Mouse (Mus musculus): ENCODE results near the gene Ep400. TPM values are rescaled to one million over a fixed set of nuclear protein-coding genes. Genes with fewer than 3 reads are reported as not detected.

The Ep400 gene
- total RNA-seq (2021), result 64.8 and 96.4 TPM in 2 replicates
- long read RNA-seq, partial matches to known transcripts, result 11 of 12 reads
- long read RNA-seq, other reads (novel, unspliced or antisense), result 1 of 12 reads

DNA sequence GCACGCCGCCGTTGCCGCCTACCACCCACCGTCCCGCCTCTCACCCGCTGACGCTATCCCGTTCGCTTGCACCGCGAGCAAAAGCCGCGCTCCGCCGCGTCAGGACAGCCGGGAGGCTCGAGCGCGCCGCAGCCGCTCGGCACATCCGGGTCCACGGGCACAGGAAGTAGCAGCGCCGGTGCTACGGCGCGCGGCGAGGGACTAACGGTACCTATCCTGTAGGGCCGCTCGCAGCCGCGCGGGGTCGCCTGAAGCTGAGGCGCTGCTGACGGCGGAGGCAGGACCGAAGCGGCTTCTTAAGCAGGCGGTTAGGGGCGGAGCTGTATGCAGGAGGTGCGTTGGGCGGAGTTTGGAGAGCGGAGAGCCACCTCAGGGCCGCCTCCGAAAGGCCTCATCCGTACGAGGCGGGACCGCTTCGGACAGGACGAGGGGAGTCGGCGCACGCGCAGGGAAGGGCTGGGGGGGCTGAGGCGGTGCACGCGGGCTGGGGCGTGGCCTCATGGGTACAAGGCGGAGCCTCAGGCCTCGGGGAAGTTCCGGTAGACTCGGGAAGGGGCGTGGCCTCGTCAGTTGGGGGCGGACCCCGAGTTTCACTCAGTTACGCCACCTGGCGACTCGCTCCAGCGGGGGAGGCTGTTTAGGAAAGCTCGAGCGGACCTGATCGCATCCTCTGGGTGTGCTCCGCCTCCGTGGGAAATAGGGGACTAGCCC lies at the start of gene Ep400:
Gene Ep400 (minus strand): TSS at position 270 of the 711 bp plus-strand sequence.
- DNase-seq, result peak; percentile 100

DNA sequence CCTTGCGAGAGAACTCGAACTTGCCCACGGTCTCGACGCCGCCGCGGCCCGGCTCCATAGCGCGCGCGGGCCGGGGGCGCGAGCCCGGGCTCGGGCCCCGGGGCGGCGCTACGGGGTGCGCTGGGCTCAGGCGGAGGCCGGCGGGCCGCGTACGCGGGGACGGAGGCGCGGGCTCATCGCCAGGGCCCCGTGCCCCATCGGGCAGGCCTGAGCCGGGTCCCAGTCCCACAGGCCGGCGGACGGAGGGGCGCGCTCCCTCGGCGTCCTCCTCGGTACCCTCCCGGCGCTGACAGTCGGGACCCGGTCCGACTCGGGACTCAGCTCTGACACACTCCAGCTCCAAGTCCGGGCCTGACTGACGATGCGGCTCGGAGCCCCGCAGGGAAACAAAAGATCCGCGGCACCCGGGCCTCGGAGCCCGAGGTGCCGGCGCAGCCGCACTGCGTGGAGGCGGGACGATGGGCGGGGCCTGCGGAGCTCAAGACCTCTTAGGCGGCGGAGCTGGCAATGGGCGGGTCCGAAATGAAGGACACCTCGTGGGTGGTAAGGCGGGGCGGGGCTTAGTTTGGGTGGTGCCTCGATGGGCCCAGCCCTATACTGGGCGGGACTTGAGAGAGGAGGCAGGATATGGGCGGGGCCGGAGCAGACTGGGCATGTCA lies 39.3 kb upstream of the Ep400 start, which contains the start of gene Ulk1:
Gene Ulk1 (minus strand): TSS at position 431 of the 659 bp plus-strand sequence.
- peak; percentile 100 for DNase-seq

- DNase-seq, result no peak
These were observed 38.5 kb upstream of the Ep400 start for GRCm38 (mm10) chr5:110808821-110809666.

DNA sequence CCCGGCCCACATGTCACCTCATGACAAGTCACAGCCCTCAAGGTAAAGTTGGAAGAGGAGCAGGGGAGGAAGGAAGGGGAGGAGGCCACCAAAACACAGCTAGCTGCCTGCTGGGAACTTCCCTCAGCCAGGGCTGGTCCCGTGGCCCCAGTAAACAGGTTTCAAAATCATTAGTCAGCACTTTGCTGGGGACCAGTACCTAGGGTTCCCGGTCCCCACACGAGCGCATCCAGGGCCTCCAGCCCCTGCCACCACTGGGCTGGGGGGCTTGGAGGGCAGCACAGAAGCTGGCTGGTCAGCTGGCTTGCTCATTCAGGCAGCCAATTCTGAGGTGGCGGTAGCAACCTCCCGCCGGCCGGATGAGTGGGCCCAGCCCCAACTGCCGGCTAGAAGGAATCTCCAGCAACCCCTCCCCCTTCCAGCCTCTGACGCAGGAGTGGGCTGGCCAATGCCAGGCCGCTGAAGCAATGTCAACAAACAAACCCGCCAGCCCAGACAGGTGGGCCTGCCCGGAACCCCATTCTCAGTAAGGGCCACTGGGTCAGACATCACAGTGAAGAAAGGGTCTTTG lies 37.6 kb upstream of the Ep400 start:
- peak; percentile 85 for DNase-seq

DNA sequence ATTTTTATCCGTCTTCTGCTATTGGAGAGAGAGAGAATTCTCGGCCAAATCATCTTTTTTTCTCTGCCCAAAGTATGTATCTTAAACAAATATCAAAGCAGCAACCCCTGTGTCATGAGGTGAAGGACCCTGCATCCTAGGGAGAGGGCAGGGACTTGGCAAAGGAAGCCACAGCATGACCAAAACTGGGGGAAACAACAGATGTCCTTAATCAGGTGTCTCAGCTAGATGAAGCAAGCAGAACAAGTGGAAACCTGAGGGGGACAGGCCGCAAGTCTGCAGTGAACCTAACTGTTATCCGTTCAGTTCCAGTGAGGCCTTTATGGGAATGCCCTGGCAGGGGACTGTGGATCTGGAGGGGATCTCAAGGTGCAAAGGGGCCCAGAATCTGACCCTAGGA lies 36.9 kb upstream of the Ep400 start:
- no peak for DNase-seq

- no peak for DNase-seq
These were observed 36.2 kb upstream of the Ep400 start for GRCm38 (mm10) chr5:110806676-110807075.

- DNase-seq, result no peak
These were observed 35.6 kb upstream of the Ep400 start for GRCm38 (mm10) chr5:110806154-110806553.

- DNase-seq, result no peak
These were observed 33.7 kb upstream of the Ep400 start for GRCm38 (mm10) chr5:110804012-110804743.

GRCm38 (mm10) chr5:110802809-110803208 lies 32.3 kb upstream of the Ep400 start:
- DNase-seq, result no peak

GRCm38 (mm10) chr5:110802186-110802585 lies 31.7 kb upstream of the Ep400 start:
- DNase-seq, result no peak

GRCm38 (mm10) chr5:110801036-110801624 lies 30.6 kb upstream of the Ep400 start:
- no peak for DNase-seq

DNA sequence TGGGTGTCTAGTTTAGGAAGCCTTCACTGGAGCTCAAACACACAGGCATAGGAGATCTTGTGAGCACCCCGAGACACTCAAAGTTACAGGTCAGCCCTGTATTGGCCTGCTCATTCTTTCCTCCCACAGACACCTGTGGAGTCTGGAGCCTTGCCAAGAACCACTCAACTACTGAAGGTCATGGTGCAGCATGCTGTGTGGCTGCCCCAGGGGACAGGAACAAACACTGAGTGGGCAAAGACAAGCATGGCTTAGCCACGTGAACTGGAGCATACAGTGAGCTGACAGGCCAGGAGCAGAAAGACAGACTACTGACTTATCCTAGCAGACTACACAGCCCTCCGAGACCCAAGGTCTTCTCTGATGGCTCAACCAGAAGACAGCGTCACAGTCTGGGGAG lies 27.2 kb upstream of the Ep400 start:
- no peak for DNase-seq

DNA sequence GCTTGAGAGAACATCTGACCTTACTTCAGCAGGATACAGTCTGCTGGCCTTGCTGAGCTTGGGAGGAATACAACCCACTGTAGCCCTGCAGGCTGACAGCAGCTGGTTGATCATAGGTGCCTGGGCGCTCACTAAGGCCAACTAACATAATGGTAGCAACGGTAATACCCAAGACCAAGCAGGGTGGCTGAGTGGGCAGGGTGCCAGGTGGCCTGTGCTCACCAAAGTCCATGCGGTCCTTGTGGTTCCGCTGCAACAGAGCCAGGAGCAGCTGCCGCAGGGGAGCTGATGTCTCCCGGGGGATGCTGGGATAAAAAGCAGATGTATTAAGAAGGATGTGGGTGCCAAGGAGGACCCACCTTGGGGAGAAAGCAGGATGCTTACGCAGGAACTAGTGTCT lies 23.8 kb upstream of the Ep400 start:
- no peak for DNase-seq

DNA sequence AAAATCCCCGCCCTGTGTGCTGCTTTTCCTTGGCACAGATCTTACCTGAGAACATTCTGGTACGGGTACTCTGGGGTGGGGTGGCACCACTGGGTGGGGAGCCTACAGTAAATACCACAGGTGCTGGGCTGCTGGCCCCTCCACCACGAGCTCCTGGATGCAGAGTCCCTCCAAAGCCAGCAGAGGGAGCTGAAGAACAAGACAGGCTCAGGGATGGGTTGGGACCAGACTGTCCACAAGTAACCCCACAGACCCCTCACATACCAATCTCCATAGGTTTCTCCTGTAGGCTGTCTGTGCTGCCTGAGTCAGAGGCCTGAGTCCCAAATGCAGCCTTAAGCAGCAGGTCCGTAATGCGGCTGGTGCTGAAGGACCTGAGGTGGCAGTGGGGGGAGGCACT lies 18.2 kb upstream of the Ep400 start:
- DNase-seq, result no peak

- no peak for DNase-seq
These were observed 15.7 kb upstream of the Ep400 start for GRCm38 (mm10) chr5:110786081-110786835.

GRCm38 (mm10) chr5:110783150-110783549 lies 12.6 kb upstream of the Ep400 start:
- DNase-seq, result no peak

DNA sequence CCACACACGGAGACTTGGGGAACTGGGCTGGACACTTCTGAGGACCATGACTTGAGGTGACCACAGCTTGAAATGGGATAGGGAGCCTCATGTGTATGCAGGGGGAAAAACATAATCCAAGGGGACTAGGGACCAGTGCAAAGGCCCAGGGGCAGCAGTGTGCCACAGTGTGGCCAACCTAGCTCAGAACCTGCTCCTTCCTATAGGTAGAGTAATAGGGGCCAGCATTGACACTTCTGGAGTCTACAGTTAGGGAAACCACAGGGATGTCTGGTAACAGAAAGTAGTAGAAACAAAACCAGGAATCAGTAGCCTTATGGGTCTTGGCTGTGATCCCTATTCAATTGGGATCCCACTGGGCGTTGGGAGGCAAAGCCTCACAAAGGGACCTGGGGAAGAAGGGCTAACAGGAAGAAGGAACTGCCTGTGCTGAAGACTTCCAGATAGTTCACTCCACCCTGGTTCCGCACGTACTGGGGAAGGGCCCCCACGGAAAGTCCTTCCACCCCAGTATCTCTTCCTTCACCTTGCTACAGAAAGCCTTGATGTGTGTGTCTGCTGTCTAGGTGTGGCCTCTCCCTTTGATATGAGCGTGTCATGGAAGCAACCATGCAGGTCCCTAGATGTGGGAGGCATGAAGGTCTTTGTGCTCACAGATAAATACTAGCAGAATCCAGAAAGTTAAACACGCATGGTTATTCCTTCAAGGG lies 11.2 kb upstream of the Ep400 start:
- DNase-seq, result no peak

DNA sequence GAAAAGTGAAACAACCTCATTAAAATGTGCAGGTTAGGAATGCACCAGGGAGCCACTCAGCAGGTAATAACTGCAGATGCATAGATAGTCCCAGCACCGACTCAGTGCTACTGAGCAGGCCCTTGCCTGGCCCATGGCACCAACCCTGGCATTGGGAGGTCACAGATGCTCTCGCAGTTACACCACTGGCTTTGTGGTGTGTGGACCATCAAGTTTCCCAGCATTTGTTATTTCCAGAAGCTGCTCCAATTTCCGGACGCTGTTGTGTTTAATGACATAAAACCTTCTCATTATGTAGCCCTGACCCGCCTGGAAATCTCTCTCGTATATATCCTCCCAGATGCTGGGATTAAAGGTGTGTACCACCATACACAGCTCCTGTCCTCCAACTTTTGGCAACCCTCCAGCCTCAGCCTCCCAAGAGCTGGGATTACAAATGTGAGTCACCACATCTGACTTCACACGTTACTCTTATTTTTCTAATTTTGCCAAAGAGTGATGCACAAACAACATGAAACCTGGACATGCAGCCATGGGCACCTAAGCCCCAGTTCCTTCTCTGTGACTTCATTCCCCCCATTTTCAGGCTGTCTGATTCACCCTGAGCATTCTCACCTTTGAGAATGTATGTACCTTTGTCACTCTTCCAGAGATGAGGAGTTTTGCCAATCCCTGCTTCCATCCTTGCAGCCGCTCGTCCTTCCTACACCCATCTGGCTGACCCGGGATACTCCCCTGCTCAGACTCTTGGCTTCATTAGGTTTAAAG lies 10.4 kb upstream of the Ep400 start:
- DNase-seq, result no peak
